Mouse (Mus musculus): ENCODE results near the gene Diras1.
"Not testable (repeated sequence)": the region's sequence is repeated elsewhere in the genome, so short reads cannot be mapped to it uniquely, and the experiment has no call there.

DNA sequence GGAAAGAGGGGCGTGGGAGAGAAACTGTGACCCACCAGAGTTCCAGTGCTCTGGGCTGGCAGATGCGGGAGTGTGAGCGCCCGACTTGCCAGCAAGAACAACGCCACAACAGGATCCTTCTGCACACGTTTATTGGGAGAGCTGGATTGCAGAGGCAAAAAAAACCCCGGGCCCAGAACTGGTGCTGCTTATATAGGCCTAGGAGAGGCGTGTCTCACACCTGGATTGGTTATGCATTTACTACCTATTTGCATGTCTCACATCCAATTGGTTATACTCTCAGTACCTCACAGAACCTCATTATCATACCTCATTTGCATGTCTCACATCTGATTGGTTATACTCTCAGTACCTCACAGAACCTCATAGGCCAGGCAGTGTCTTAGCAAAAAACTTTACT lies 39.1 kb upstream of the Diras1 start:
- not testable (repeated sequence) for TF ChIP-seq CTCF, EP300 (IDR thresholded peaks at IDR 0.05; ENCODE audit: low read depth)
